Mouse (Mus musculus) intestine, embryonic 16.5 days (tissue): ENCODE data around the gene Ncaph2. TPM values are rescaled to one million over a fixed set of nuclear protein-coding genes. Genes with fewer than 3 reads are reported as not detected.
A peak's percentile ranks its signal among the peaks of the same experiment; 100 is the strongest.

Experiments used
- ATAC-seq: fragments of 200-750 bp; cut with Nextera tagmentation; 2 replicates; pipeline ENCODE4 v1.8.0; 2017; ENCODE audit warnings: moderate TSS enrichment, moderate library complexity
- H3K27ac ChIP-seq: fragments of 300-500 bp; sonication (generic); 2 replicates; pipeline ENCODE4 v1.5.1; 2014; ENCODE audit warnings: mild to moderate bottlenecking, low read length
- H3K27me3 ChIP-seq: fragments of 300-500 bp; sonication (generic); replicated peaks from 2 replicates; pipeline ENCODE4 v1.6.1; 2014; ENCODE audit warnings: low read length, control low read depth, mixed read lengths; ENCODE audit not compliant: control insufficient read depth, insufficient read depth
- H3K36me3 ChIP-seq: fragments of 300-500 bp; sonication (generic); 2 replicates; pipeline ENCODE4 v1.6.1; 2014; ENCODE audit warnings: low read length, control low read depth; ENCODE audit not compliant: control insufficient read depth, insufficient read depth
- H3K4me1 ChIP-seq: fragments of 300-500 bp; sonication (generic); 2 replicates; pipeline ENCODE4 v1.6.1; 2014; ENCODE audit warnings: low read length, control low read depth, mixed read lengths; ENCODE audit not compliant: control insufficient read depth, insufficient read depth
- H3K4me2 ChIP-seq: fragments of 300-500 bp; sonication (generic); 2 replicates; pipeline ENCODE4 v1.6.1; 2014; ENCODE audit warnings: low read depth, low read length, control low read depth
- H3K4me3 ChIP-seq: fragments of 300-500 bp; sonication (generic); 2 replicates; pipeline ENCODE4 v1.5.1; 2014; ENCODE audit warnings: mild to moderate bottlenecking, low read length
- H3K9ac ChIP-seq: fragments of 300-500 bp; sonication (generic); 2 replicates; pipeline ENCODE4 v1.6.1; 2014; ENCODE audit warnings: low read depth, low read length
- H3K9me3 ChIP-seq: fragments of 300-500 bp; sonication (generic); 2 replicates; pipeline ENCODE4 v1.6.1; 2016; ENCODE audit warnings: low read length, control low read depth; ENCODE audit not compliant: control insufficient read depth
- WGBS: fragments of 180-500 bp; shearing (Covaris S2); extraction: QIAGEN DNeasy Blood & Tissue Kit; methylation state at CpG from one replicate; pipeline ENCODE4 v1.1.7; 2014; 5-methylcytosine and 5-hydroxymethylcytosine counted together
- polyA plus RNA-seq: library from polyadenylated mRNA; unstranded; fragments of >200 nt; fragmentation: Nextera tagmentation; extraction: Ambion mirVana; gene quantifications from 2 replicates; pipeline ENCODE4 v1.2.1, GENCODE M21; 2015

Ncaph2 gene
- polyA plus RNA-seq, 1 experiment from 2014 or later, result 128 TPM

DNA sequence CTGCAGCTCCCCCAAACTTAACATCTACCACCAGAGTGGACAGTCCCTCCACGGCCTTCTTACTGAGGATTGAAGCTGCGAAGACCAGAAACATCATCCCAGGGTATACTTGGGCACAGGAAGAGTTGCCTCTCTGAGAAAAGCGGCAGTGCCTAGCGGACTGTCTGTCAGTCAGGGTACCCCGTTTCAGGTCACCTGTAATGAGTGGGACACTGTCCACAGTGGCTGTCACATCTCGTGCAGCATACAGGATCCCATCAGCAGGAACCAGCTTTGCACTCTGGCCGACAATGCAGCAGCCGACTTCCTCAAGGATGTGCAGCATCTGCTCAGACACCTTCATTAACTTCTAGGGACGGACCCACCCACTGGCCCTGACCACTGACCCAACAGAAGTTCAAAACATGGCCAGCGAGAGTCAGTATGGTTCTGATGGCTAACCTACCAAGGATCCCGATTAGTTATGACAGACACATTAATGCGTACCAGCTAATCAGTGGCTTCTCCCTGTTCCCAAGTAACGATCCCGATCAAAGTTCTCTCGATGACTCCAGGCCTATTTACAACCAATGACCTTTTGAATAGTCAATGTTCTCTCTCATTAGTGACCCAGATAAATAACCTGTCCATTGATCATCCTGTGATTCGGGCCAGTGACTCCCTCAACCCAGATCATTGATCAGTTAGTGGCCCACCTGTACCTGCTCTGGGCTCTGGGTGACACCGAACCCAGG is 19.4 kb downstream of the Ncaph2 start:
- no peak for ATAC-seq
- H3K27me3 ChIP-seq, result peaks cover 38% of the 10 kb centered on the region
- no peak overlapping the region for H3K4me3 ChIP-seq
- no peaks in the 10 kb centered on the region for H3K9me3 ChIP-seq
- WGBS, result 89% methylated on average over 17 of the region's 17 CpGs
- H3K27ac ChIP-seq, result no peak overlapping the region
- peak overlapping the region; percentile 84 for H3K9ac ChIP-seq
- peaks cover 18% of the 10 kb centered on the region for H3K36me3 ChIP-seq
- peaks cover 30% of the 10 kb centered on the region for H3K4me1 ChIP-seq
- H3K4me2 ChIP-seq, result peak overlapping the region; percentile 75; the same call in 1 of the 2 replicates

DNA sequence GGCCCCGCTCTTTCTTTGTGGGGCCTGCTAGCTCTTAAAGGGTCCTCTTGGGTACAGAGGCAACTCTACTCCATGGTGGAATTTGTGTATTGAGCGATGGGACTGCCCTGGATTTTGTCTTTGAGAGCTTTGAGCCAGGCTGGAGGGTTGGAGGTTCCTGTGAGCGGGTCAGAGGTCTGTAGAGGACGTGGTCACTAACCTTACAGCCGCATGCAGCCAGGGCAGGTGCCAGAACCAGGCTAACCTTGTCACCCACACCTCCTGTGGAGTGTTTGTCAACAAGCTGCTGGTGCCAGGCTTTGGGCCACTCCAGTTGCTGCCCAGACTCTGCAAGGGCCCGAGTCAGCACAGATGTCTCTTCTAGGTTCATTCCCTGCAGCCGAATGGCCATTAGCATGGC is 20.5 kb downstream of the Ncaph2 start:
- no peak overlapping the region for H3K9ac ChIP-seq
- H3K36me3 ChIP-seq, result peaks cover 9% of the 10 kb centered on the region
- H3K27me3 ChIP-seq, result peaks cover 42% of the 10 kb centered on the region
- no peak overlapping the region for H3K27ac ChIP-seq
- no peak for ATAC-seq
- peaks cover 30% of the 10 kb centered on the region for H3K4me1 ChIP-seq
- no peak overlapping the region for H3K4me3 ChIP-seq
- no peaks in the 10 kb centered on the region for H3K9me3 ChIP-seq
- WGBS, result 83% methylated on average over 7 of the region's 7 CpGs
- no peak overlapping the region for H3K4me2 ChIP-seq

DNA sequence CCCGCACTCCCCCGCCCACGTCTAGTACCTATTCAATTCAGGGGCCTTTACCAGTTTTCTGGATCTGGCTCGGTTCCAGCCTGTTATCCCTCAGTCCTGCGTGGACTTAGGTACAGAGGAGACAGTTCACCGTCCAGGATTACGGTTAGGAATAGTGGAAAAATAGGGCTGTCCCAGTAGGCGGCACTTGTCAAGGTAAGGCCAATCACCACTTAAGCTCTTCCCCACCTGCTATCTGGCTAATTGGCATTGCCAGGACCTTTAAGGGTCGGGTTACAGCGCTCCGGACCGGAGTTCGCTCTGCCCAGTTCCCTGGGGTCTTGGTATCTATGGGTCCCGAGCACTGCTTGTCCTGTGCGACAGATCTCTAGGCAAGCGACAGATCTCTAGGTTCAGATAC is 21.4 kb downstream of the Ncaph2 start, which contains the start of gene Tymp:
Gene Tymp, minus strand, starts transcription at position 83 of the 400 bp plus-strand sequence.
- no peaks in the 10 kb centered on the region for H3K9me3 ChIP-seq
- 23% methylated on average over 16 of the region's 16 CpGs for WGBS
- H3K27ac ChIP-seq, result no peak within 1 kb of the TSS
- peaks cover 30% of the 10 kb centered on the region for H3K4me1 ChIP-seq
- H3K36me3 ChIP-seq, result peaks cover 2% of the 10 kb centered on the region
- H3K4me2 ChIP-seq, result peak within 1 kb of the TSS; percentile 30; the same call in 1 of the 2 replicates
- H3K9ac ChIP-seq, result 0 out of 2 replicates have a peak within 1 kb of the TSS, but pooled peaks have one; percentile 4
- peaks cover 44% of the 10 kb centered on the region for H3K27me3 ChIP-seq
- peak within 1 kb of the TSS; percentile 19; the same call in 1 of the 2 replicates for H3K4me3 ChIP-seq
- ATAC-seq, result no peak

DNA sequence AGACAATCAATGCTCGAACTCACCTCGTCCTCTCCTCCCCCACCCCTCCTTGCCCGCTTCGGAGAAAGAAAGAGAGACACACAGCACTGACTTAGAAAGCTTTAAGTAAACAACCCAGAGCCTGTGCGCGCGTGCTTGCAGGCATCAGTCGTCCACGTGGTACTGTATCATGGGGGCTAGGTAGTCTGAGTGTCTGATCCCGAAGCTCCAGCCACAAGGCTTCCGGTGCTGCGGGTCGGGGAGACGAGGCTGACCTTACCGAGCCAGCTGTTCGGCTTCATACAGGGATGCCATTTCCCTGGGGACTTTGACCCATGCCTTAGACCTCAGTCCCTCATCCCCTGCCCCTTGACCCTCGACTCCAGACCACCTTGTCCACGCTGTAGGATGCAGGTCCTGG is 21.8 kb downstream of the Ncaph2 start:
- no peak for ATAC-seq
- Histone ChIP-seq H3K27ac (no peak overlapping the region), H3K9me3 (no peaks in the 10 kb centered on the region), H3K4me2 (peak overlapping the region; percentile 30; the same call in 1 of the 2 replicates), H3K36me3 (no peaks in the 10 kb centered on the region), H3K4me1 (peaks cover 29% of the 10 kb centered on the region), H3K9ac (0 out of 2 replicates have a peak overlapping the region, but pooled peaks have one; percentile 4), H3K4me3 (peak overlapping the region; percentile 19; the same call in 1 of the 2 replicates), H3K27me3 (peaks cover 44% of the 10 kb centered on the region)
- WGBS, result 3% methylated on average over 18 of the region's 18 CpGs

DNA sequence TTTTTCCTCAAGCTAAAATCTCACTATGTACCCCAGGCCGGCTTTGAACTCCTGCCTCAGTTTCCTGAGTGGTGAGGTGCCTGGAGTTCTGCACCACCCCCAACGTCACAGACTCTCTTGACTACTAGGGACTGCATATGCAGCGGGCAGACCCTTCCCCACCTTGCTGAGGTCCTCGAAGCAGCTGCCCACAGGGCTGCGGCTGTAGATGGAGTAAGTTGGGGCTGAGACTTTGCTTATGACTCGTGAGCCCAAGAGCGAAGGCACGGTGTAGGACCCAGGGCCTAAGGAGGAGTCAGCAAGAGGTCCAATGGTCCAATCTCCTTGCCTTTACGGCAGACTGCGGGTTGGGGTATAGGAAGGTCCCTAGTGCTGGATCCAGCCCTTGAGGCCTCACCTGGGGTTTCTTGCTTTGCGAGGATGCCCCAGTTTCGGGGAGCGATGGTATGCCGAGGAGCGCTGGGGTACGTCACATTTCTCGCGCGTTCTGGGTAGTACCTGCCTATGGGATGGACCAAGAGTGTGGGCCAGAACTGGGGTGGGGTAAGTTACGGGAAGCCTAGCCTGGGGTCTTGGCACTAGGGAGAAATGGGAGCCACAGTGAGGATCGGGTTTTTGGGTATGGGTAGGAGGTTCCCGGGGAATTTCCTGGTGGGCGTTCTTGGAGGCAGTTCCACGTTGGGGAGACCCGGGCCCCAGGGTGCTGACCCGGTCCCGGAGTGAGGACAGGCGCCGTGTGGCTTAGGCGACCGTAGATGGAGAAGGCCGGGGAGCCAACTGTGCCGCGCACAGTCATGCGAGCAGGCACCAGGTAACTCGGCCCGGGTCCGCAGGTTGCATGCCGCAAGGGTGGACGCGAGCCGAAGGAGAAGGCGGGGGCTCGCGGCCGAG is 22.7 kb downstream of the Ncaph2 start:
- peaks cover 44% of the 10 kb centered on the region for H3K27me3 ChIP-seq
- H3K4me2 ChIP-seq, result peak overlapping the region; percentile 78
- no peak overlapping the region for H3K27ac ChIP-seq
- H3K4me3 ChIP-seq, result peak overlapping the region; percentile 44
- peak overlapping the region; percentile 39 for H3K9ac ChIP-seq
- no peak for ATAC-seq
- no peaks in the 10 kb centered on the region for H3K9me3 ChIP-seq
- no peaks in the 10 kb centered on the region for H3K36me3 ChIP-seq
- peaks cover 23% of the 10 kb centered on the region for H3K4me1 ChIP-seq
- 15% methylated on average over 45 of the region's 46 CpGs for WGBS

DNA sequence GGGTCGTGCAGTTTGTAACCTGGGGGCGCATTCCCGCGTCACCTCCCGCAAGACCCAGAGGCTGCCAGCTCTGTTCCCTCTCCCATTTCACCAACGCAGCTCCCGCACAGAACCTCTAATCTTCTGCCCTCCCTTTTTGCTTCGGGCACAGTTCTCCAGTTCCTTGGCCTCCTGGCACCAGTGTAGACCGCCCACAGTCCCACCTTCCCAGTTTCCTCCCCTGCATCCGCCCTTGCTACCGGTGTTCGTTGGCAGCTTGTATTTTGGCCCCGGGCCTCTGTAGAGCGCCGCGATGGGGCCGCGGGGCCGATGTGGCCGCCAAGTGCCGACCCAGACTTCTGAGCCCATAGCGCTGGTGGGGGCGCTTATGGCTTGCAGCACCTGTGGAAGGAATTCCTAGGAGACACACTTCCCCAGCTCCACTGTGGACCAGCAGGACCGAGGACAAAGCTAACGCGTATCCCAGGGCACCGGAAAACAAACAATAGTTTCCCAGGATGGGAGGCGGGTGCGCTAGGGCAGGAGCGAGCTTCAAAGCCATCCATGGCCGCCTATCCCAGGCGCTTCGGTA is 23.4 kb downstream of the Ncaph2 start, which contains the start of gene Odf3b:
Gene Odf3b, minus strand, starts transcription at position 452 of the 571 bp plus-strand sequence.
- Histone ChIP-seq H3K4me2 (peak within 1 kb of the TSS; percentile 78), H3K27ac (no peak within 1 kb of the TSS), H3K36me3 (no peaks in the 10 kb centered on the region), H3K27me3 (peaks cover 44% of the 10 kb centered on the region), H3K4me1 (peaks cover 23% of the 10 kb centered on the region), H3K4me3 (peak within 1 kb of the TSS; percentile 44), H3K9me3 (no peaks in the 10 kb centered on the region), H3K9ac (peak within 1 kb of the TSS; percentile 39)
- peak; percentile 19; the same call in 1 of the 2 replicates for ATAC-seq
- under 1% methylated on average over 33 of the region's 33 CpGs for WGBS

DNA sequence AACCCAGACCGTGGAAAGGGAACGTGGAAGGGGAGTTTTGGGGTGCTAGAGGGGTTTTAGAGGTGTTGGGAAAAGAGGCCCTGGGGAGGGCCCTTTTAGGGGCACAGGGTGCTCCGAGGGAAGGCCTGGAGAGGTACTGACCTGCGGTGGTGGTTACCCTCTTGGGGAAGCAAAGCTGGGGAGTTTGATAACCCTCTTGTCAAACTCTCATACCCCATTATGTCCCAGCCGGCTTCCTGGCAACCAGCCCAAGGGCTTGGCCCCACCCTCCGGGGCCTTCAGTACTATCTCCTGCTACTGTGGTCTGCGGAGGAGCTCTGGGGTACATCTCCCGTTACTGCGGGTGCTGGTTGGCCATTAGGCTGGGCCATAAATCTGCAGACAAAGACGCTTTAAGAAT is 23.9 kb downstream of the Ncaph2 start:
- Histone ChIP-seq H3K4me3 (peak overlapping the region; percentile 44), H3K27ac (no peak overlapping the region), H3K9me3 (no peaks in the 10 kb centered on the region), H3K36me3 (no peaks in the 10 kb centered on the region), H3K4me1 (peaks cover 20% of the 10 kb centered on the region), H3K27me3 (peaks cover 44% of the 10 kb centered on the region), H3K9ac (peak overlapping the region; percentile 39; the same call in 1 of the 2 replicates), H3K4me2 (peak overlapping the region; percentile 78)
- WGBS, result 11% methylated on average over 10 of the region's 10 CpGs
- no peak for ATAC-seq

DNA sequence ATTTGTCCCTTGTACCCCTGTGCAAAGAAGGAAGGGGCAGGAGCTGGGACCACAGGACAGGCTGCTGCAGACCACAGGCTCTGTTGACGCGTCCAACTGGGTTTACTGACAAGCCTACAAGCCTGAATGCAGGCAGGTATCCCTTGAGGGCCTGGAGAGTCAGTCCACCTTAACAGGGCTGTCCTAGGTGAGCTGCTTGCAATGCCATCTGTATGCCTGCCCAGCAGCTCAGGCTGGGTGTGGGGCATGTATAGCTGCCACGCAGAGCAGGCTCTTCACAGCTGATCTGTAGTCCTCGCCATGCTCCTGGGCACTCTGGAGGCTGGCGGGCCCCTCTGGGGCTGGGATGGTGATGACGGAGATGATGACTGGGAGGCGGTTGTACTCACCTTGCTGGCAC is 29.1 kb downstream of the Ncaph2 start, which contains the start of gene Klhdc7b:
Gene Klhdc7b, plus strand, starts transcription at position 301 of the 400 bp plus-strand sequence.
- Histone ChIP-seq H3K36me3 (no peaks in the 10 kb centered on the region), H3K27me3 (peaks cover 9% of the 10 kb centered on the region), H3K4me1 (no peaks in the 10 kb centered on the region), H3K9me3 (no peaks in the 10 kb centered on the region), H3K9ac (no peak within 1 kb of the TSS), H3K4me3 (no peak within 1 kb of the TSS), H3K27ac (no peak within 1 kb of the TSS), H3K4me2 (no peak within 1 kb of the TSS)
- WGBS, result 89% methylated on average over 7 of the region's 7 CpGs
- ATAC-seq, result no peak

DNA sequence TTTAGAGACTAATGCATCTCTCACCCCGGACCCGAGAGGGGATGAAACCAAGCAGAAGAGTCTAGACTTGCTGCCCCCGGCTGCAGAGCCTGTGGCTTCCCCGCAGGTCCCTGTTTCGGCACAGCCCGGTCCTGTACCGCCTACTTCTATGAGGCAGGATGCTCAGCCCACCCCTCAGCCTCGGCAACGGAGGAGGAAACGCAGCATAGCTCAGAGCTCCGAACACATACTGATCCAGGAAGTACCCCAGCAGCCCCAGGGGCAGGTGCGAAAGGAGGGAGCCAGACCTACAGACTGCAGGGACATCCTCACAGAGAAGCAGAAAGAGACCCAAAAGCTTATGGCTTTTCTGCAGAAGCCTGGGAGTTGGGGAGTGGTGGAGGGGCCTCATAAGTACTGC is 31.6 kb downstream of the Ncaph2 start:
- WGBS, result 42% methylated on average over 12 of the region's 12 CpGs
- H3K27me3 ChIP-seq, result peaks cover 3% of the 10 kb centered on the region
- no peak overlapping the region for H3K4me3 ChIP-seq
- ATAC-seq, result no peak
- no peak overlapping the region for H3K9ac ChIP-seq
- no peak overlapping the region for H3K4me2 ChIP-seq
- no peaks in the 10 kb centered on the region for H3K4me1 ChIP-seq
- no peak overlapping the region for H3K27ac ChIP-seq
- H3K36me3 ChIP-seq, result no peaks in the 10 kb centered on the region
- H3K9me3 ChIP-seq, result no peaks in the 10 kb centered on the region
